Mouse (Mus musculus): Measurements from ENCODE around the gene Crb2.

Crb2 gene

DNA sequence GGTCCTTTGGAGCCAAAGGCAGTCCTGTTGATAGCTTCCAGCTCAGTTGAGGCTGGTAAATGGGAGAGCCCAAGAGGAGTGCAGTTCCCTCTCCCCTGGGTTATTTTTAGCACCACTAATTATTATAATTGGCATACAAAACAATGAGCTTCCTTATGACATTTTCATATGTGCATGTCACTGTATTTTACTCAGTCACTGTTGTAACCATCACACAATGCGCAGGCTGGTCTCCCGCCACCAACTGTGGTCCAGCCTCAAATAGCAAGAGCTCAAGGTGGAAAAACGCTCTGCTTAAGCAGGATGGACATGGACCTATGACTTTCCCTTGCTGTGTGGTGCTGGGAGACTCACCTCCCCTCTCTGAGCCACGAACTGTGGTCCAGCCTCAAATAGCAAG, 18.3 kb upstream of the Crb2 start:
- no peaks in the 10 kb centered on the region for H3K27me3 ChIP-seq (ENCODE audit: control insufficient read depth, insufficient read depth, low read length, poor library complexity, severe bottlenecking)
- no peak for DNase-seq (ENCODE audit: low read depth, low spot score)
- no peaks in the 10 kb centered on the region for H3K36me3 ChIP-seq (ENCODE audit: control insufficient read depth, insufficient read depth, low read length, poor library complexity, severe bottlenecking)

DNA sequence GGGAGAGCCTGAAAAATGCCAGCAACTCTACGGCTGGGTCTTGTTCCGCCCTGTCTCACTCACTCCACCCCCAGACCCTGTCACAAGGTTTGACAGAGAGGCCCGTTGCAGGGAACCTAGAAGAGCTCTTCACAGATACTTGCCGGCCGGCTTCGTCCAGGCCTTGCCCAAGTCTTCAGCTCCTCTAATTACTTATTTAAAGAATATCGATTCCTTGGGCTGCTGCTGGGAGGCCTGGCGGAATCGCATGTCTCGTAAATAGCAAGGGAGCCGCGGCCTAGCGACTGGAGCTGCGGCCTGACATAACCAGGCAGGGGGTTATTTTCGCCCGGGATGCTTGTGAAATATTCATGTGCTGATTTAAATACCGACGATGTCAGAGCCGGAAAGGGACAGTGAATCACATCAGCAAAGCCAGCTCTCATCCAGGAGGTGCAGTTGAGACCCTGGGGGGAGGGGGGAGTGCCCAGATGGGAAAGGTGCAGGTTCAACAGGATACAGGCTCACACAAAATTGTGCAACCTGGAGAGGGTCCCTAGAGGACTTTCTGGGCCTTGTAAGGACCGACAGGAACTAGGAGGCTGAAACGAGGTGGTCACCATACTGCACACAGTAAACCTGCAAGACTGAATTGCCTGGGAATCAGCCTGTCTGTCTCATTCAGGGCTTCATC, 17.6 kb upstream of the Crb2 start:
- no peak for DNase-seq (ENCODE audit: low read depth, low spot score)
- Histone ChIP-seq H3K36me3 (ENCODE audit: control insufficient read depth, insufficient read depth, low read length, poor library complexity, severe bottlenecking) (no peaks in the 10 kb centered on the region), H3K27me3 (ENCODE audit: control insufficient read depth, insufficient read depth, low read length, poor library complexity, severe bottlenecking) (no peaks in the 10 kb centered on the region)

DNA sequence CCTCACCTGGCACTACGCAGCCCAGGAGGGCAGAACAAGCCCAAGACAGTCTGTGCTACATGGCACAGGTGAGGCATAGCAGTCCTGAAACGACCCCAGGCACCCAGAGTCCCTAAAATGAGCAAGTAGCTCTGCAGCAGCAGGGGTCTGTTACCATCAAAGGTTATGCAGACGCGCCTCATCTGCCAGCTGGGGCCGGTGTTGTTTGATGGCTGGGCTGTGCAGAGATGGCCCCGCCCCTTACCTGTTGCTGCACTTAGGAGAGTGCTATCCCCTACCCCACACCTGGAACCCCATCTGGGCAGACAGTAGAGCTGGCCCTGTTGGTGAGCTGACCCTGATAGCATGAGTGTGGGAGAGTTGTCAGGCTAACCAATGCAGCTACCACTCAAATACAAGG, 15.4 kb upstream of the Crb2 start:
- no peak for DNase-seq (ENCODE audit: low read depth, low spot score)
- no peaks in the 10 kb centered on the region for H3K27me3 ChIP-seq (ENCODE audit: control insufficient read depth, insufficient read depth, low read length, poor library complexity, severe bottlenecking)
- no peaks in the 10 kb centered on the region for H3K36me3 ChIP-seq (ENCODE audit: control insufficient read depth, insufficient read depth, low read length, poor library complexity, severe bottlenecking)

DNA sequence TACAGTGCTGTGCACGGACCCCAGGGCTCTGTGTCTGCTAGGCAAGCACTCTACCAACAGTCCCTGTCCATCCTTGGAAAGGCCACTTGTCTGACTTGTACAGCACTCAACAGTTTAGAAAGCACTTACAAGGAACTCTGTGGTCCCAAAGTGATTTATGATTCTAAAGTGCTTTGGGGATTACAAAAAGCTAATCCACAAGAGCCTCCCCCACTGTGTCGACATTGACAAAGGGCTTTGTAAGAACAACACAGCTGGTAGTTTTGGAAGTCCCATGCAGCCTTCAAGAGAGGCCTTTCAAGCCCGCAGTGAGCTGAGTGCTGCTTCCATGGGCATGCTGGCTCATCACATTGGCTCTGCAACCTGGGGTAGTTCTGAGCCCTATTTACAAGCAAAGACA, 12.4 kb upstream of the Crb2 start:
- Histone ChIP-seq H3K36me3 (ENCODE audit: control insufficient read depth, insufficient read depth, low read length, poor library complexity, severe bottlenecking) (no peaks in the 10 kb centered on the region), H3K27me3 (ENCODE audit: control insufficient read depth, insufficient read depth, low read length, poor library complexity, severe bottlenecking) (no peaks in the 10 kb centered on the region)
- no peak for DNase-seq (ENCODE audit: low read depth, low spot score)

DNA sequence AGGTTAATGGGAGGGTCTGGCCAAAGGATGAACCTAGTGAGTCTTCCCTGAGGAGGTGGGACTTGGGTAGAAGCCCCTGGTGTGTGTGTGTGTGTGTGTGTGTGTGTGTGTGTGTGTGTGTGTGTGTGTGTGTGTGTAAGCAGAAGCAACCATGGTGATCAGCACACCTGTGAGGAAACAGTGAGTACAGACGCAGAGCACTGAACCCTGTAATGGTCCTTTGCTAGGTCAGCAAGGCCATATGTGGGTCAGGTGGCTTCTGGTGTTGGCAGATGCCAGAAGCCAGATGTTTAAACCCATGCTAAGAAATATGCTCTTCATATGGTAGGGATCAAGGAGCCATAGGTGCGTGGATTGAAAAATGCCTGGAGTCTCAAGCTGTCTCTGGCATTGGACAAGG, 11.5 kb upstream of the Crb2 start:
- no peaks in the 10 kb centered on the region for H3K36me3 ChIP-seq (ENCODE audit: control insufficient read depth, insufficient read depth, low read length, poor library complexity, severe bottlenecking)
- no peaks in the 10 kb centered on the region for H3K27me3 ChIP-seq (ENCODE audit: control insufficient read depth, insufficient read depth, low read length, poor library complexity, severe bottlenecking)
- peak; percentile 55 for DNase-seq (ENCODE audit: low read depth, low spot score)

DNA sequence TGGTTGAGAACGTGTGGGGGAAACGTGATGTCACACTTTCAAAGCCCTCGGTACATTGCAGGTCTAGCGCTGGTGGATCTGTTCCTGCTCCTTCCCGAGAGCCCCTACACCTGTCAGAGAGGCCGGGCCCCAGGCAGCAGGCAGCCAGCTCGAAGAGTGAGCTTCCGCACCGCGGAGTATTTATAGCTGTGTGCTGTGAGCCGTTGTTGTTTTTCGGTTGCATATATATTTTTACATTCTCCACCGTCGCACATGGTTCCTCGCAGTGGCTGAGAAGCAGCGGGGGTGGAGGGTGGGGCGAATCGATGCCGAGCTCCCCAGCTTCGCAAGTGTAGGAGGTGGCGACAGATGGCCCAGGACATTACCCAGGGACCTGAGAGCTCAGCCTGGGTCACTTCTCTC, 11.0 kb upstream of the Crb2 start:
- no peaks in the 10 kb centered on the region for H3K36me3 ChIP-seq (ENCODE audit: control insufficient read depth, insufficient read depth, low read length, poor library complexity, severe bottlenecking)
- peak; percentile 86 for DNase-seq (ENCODE audit: low read depth, low spot score)
- H3K27me3 ChIP-seq (ENCODE audit: control insufficient read depth, insufficient read depth, low read length, poor library complexity, severe bottlenecking): no peaks in the 10 kb centered on the region

DNA sequence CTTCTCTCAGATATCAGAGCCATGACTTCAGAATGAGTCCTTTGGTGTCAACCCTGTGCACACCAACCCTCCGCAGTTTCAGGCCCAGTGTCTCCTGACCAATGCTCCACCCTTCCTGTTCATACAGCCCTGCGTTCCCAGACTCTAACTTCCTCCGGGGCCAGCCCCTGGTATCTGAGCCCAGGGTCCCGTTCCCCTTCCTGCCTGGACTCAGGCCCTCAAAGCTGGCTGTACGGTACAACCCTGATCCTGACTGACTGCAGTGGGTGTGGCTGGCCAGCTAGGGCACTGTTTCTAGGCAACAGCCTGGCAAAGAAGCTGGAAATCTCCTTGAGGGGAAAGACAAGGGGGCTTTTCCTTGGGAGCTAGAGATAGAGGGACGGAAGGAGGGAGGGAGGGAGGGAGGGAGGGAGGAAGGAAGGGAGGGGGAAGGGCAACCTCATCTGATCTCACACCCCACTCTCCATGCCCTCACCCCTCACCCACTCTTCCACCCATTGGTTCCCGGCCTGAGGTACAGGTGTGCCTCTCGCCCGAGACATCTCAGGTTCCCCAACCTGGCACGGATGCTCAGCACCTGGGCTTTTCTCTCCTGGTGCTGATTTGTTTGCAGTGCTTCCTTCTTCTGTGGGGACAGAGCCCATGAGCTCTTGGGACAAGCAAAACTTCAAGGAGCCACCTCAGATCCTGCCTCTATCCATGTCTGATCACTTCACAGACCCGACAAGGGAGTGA, 9.9 kb upstream of the Crb2 start:
- DNase-seq (ENCODE audit: low read depth, low spot score): no peak
- Histone ChIP-seq H3K27me3 (ENCODE audit: control insufficient read depth, insufficient read depth, low read length, poor library complexity, severe bottlenecking) (no peaks in the 10 kb centered on the region), H3K36me3 (ENCODE audit: control insufficient read depth, insufficient read depth, low read length, poor library complexity, severe bottlenecking) (no peaks in the 10 kb centered on the region)

DNA sequence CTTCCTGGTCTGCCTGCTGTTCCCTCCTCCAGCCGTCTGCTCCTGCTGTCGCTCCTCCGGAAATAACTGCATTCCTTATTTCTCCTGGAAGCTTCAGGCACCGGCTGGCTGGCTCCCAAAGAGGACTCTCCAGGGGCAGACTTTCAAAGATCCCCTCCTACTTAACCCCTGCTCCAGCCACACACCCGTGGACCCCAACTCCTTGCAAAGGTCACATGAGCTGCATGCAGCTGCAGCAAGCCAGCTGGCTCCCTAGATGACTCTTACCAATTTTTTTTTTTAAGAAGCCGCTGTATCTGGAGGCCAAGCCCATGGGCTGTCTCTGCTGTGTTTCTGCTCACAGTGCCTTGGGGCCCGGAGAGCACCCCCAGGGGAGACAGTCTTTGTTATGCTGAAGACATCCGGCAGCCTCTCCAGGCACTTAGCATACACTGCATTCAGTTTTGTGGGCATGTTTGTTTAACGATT, 8.9 kb upstream of the Crb2 start:
- H3K36me3 ChIP-seq (ENCODE audit: control insufficient read depth, insufficient read depth, low read length, poor library complexity, severe bottlenecking): no peaks in the 10 kb centered on the region
- H3K27me3 ChIP-seq (ENCODE audit: control insufficient read depth, insufficient read depth, low read length, poor library complexity, severe bottlenecking): no peaks in the 10 kb centered on the region
- DNase-seq (ENCODE audit: low read depth, low spot score): peak; percentile 73

DNA sequence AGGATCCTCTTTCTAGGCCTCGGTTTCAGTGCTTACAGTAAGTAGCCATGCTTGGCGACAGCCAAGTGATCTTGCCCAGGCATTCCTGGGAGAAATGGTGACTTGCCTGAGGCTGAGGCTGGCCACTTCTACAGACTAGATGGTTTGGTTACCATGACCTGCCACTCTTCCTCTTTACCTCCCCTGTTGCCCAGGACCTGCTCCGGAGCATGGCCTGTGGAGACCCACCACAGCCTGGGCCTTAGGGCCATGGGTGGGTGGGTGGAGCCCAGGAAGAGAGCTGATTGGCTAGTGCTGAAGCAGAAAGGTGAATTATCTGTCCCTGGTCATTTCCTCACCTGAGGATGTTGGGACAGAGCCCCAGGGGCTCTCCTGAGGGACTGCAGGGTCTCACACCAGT, 8.3 kb upstream of the Crb2 start:
- H3K36me3 ChIP-seq (ENCODE audit: control insufficient read depth, insufficient read depth, low read length, poor library complexity, severe bottlenecking): no peaks in the 10 kb centered on the region
- H3K27me3 ChIP-seq (ENCODE audit: control insufficient read depth, insufficient read depth, low read length, poor library complexity, severe bottlenecking): no peaks in the 10 kb centered on the region
- DNase-seq (ENCODE audit: low read depth, low spot score): no peak

DNA sequence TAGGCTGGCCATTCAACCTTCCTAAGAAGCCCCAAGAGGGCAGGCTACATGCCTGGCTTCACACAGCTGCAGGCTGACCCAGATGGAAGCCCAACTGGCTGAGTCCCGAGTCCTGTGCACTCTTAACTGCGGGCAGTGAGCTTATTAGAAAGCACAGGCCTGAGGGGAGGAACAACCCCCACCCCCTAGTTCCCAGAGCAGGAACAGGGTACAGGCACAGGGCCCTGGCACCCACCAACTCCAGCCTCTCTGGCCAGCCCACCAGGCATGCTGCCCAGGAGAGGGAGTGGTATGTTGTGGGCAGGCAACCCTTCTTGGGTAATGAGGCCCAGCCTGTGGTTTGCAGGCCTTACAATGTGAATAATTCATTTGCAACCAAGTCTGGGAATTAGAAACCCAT, 7.1 kb upstream of the Crb2 start:
- no peaks in the 10 kb centered on the region for H3K36me3 ChIP-seq (ENCODE audit: control insufficient read depth, insufficient read depth, low read length, poor library complexity, severe bottlenecking)
- DNase-seq (ENCODE audit: low read depth, low spot score): no peak
- H3K27me3 ChIP-seq (ENCODE audit: control insufficient read depth, insufficient read depth, low read length, poor library complexity, severe bottlenecking): no peaks in the 10 kb centered on the region

DNA sequence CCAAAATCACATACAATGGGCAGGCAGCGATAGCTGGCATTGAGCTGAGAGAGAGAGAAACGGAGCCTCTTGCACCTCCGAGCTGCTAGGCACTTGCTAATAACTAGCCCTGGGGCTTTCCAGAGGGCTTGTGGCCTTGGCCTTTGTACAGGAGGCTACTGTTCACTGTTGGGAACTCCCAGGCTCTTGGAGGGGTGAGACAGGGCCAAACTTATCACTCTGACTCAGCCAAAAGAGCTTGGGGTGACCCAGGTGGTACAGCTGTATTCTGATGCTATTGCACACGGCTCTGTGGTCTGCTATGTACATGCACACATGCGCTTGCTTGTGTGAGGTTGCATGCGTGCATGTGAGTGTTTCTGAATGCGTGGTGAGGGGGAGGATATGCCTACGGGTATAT, 6.3 kb upstream of the Crb2 start:
- Histone ChIP-seq H3K36me3 (ENCODE audit: control insufficient read depth, insufficient read depth, low read length, poor library complexity, severe bottlenecking) (no peaks in the 10 kb centered on the region), H3K27me3 (ENCODE audit: control insufficient read depth, insufficient read depth, low read length, poor library complexity, severe bottlenecking) (no peaks in the 10 kb centered on the region)
- DNase-seq (ENCODE audit: low read depth, low spot score): no peak

DNA sequence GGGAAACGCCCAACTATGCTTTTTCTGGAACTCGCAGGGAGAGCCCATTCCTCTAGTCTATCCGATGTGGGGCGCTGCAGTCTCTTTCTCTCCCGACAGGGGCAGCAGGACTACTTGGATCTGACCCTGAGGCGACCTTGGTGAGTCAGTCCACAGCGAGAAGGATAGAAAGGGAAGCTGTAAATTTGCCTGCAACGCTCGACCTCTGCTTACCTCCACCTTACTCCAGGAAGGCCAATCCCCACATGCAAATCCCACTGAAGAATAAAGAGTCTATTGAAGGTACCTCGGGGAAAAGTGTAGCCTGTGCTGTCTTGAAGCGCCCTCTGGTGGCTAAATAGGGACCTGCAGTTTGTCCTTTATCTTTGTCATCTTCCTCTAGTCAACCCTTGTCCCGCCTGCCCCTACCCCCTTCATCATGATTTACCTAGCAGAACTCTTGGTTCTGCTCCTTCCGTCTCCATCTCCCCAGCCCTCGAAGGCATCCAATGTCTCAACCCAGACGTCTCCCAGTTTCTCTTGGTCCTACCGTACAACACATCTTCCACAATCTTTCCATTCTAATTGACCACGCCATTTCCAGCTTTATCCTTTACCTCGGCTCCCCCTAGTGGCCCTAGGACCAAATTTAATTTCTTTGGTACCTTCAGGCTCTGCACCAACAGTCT, 4.3 kb upstream of the Crb2 start:
- peak; percentile 93 for DNase-seq (ENCODE audit: low read depth, low spot score)
- H3K27me3 ChIP-seq (ENCODE audit: control insufficient read depth, insufficient read depth, low read length, poor library complexity, severe bottlenecking): no peaks in the 10 kb centered on the region
- no peaks in the 10 kb centered on the region for H3K36me3 ChIP-seq (ENCODE audit: control insufficient read depth, insufficient read depth, low read length, poor library complexity, severe bottlenecking)

DNA sequence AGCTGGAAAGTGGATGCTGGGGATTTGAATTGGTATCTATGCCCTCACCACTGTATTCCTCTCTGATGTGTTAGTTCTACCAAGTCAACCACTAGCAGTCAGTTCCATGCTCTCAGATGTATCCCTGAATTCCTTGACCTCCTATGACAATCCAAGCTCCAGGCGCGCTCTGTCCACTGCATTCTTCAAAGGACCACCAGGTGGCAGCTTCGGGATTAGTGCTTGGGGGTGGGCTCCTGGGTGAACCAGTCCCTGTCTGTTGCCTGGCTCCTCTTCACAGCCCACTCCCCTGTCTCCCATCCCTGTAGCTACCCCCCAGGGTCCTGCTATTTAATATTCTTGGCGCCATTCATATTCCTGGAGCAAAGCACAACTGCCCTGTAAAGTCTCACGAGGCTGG, 1.5 kb upstream of the Crb2 start:
- Histone ChIP-seq H3K27me3 (ENCODE audit: control insufficient read depth, insufficient read depth, low read length, poor library complexity, severe bottlenecking) (no peaks in the 10 kb centered on the region), H3K36me3 (ENCODE audit: control insufficient read depth, insufficient read depth, low read length, poor library complexity, severe bottlenecking) (no peaks in the 10 kb centered on the region)
- DNase-seq (ENCODE audit: low read depth, low spot score): no peak

DNA sequence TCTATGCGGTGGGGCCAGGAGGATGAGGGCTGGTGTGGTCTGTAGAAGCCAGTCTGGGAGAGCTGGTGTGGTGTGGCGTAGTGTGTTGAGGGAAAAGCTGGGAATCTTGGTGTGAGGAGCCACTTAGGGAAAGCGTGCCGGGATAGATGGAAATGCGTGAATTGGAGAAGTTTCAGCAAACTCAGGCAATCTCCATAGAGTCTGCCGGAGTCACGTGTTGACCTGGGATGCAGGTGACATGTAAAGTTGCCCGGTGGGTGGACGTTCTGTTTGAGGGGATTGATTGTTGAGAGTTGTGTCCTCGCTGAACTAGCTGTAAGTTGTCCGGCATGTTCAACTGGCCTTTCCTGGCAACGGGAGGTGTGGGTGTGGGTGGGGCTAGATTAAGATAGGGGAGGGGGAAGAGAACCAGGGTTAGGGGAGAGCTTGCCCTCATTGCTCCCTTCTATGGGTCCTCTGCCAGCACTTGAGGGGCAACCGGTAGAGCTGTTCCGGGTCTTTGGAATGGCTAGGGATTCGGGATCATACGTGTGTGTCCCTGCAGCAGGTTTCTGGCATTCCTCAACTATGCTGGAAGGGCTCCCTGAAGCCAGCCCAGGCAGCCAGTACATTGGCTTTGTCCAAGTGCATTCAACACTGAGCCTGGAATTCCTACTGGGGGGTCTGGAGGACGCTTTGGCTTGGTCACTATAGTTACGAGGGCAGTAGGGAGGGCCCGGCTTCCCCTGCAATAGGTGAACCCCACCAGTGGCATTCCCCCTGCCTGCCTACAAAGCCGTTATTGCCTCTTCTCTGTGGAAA, 762 bp downstream of the Crb2 start:
- Histone ChIP-seq H3K36me3 (ENCODE audit: control insufficient read depth, insufficient read depth, low read length, poor library complexity, severe bottlenecking) (no peaks in the 10 kb centered on the region), H3K27me3 (ENCODE audit: control insufficient read depth, insufficient read depth, low read length, poor library complexity, severe bottlenecking) (no peaks in the 10 kb centered on the region)
- no peak for DNase-seq (ENCODE audit: low read depth, low spot score)

Measured in splenic B cell, adult 2 months (primary cell).